Mouse (Mus musculus): ENCODE data around the gene Padi4. TPM values are rescaled to one million over a fixed set of nuclear protein-coding genes. Genes with fewer than 3 reads are reported as not detected.
A peak's percentile ranks its signal among the peaks of the same experiment; 100 is the strongest.

Gene Padi4
- polyA plus RNA-seq, 1 experiment from 2014 or later = 0.08 TPM

GRCm38 (mm10) chr4:140755811-140756210 lies 18.2 kb downstream of the Padi4 start:
- no peaks in the 10 kb centered on the region for H3K9me3 ChIP-seq (replicated peaks)
- H3K4me3 ChIP-seq = no peak overlapping the region
- H3K27me3 ChIP-seq (ENCODE audit: low read depth, poor library complexity, severe bottlenecking) = peaks cover 10% of the 10 kb centered on the region; the same call in 1 of the 2 replicates
- DNase-seq (ENCODE audit: low spot score) = no peak
- no peak overlapping the region for H3K27ac ChIP-seq
- H3K4me1 ChIP-seq = peaks cover 44% of the 10 kb centered on the region
- H3K36me3 ChIP-seq = no peaks in the 10 kb centered on the region
- 80% methylated on average over 3 of the region's 3 CpGs for WGBS

- H3K27me3 ChIP-seq (ENCODE audit: low read depth, poor library complexity, severe bottlenecking) = peaks cover 24% of the 10 kb centered on the region; the same call in 1 of the 2 replicates
- no peak for DNase-seq (ENCODE audit: low spot score)
- no peaks in the 10 kb centered on the region for H3K36me3 ChIP-seq
- H3K4me1 ChIP-seq = peaks cover 46% of the 10 kb centered on the region
- H3K4me3 ChIP-seq = no peak overlapping the region
- peak overlapping the region; percentile 44 for H3K27ac ChIP-seq
- 57% methylated on average over 7 of the region's 7 CpGs for WGBS
- H3K9me3 ChIP-seq (replicated peaks) = no peaks in the 10 kb centered on the region
Observed at GRCm38 (mm10) chr4:140753366-140753765, 20.7 kb downstream of the Padi4 start.

- WGBS = 14% methylated on average over 19 of the region's 19 CpGs
- peaks cover 40% of the 10 kb centered on the region for H3K27me3 ChIP-seq (ENCODE audit: low read depth, poor library complexity, severe bottlenecking)
- H3K4me3 ChIP-seq = peak overlapping the region; percentile 16; the same call in 1 of the 2 replicates
- H3K4me1 ChIP-seq = peaks cover 27% of the 10 kb centered on the region
- H3K36me3 ChIP-seq = no peaks in the 10 kb centered on the region
- no peak overlapping the region for H3K27ac ChIP-seq
- DNase-seq (ENCODE audit: low spot score) = peak; percentile 55
- H3K9me3 ChIP-seq (replicated peaks) = no peaks in the 10 kb centered on the region
Observed at GRCm38 (mm10) chr4:140750328-140750727, 23.7 kb downstream of the Padi4 start.

- Histone ChIP-seq H3K4me3 (no peak overlapping the region), H3K9me3 (replicated peaks) (no peaks in the 10 kb centered on the region), H3K27me3 (ENCODE audit: low read depth, poor library complexity, severe bottlenecking) (peaks cover 40% of the 10 kb centered on the region), H3K4me1 (peaks cover 22% of the 10 kb centered on the region), H3K27ac (no peak overlapping the region), H3K36me3 (no peaks in the 10 kb centered on the region)
- no peak for DNase-seq (ENCODE audit: low spot score)
- WGBS = 25% methylated on average over 12 of the region's 12 CpGs
Observed at GRCm38 (mm10) chr4:140747978-140748377, 26.1 kb downstream of the Padi4 start.

GRCm38 (mm10) chr4:140744654-140745053 lies 29.4 kb downstream of the Padi4 start:
- no peak overlapping the region for H3K4me3 ChIP-seq
- no peak overlapping the region for H3K27ac ChIP-seq
- 17% methylated on average over 3 of the region's 3 CpGs for WGBS
- DNase-seq (ENCODE audit: low spot score) = no peak
- H3K27me3 ChIP-seq (ENCODE audit: low read depth, poor library complexity, severe bottlenecking) = peaks cover 18% of the 10 kb centered on the region
- peaks cover 19% of the 10 kb centered on the region for H3K4me1 ChIP-seq
- no peaks in the 10 kb centered on the region for H3K9me3 ChIP-seq (replicated peaks)
- no peaks in the 10 kb centered on the region for H3K36me3 ChIP-seq

- 56% methylated on average over 4 of the region's 4 CpGs for WGBS
- no peak overlapping the region for H3K27ac ChIP-seq
- no peak overlapping the region for H3K4me3 ChIP-seq
- no peak for DNase-seq (ENCODE audit: low spot score)
- peaks cover 14% of the 10 kb centered on the region for H3K27me3 ChIP-seq (ENCODE audit: low read depth, poor library complexity, severe bottlenecking)
- H3K4me1 ChIP-seq = peaks cover 17% of the 10 kb centered on the region
- no peaks in the 10 kb centered on the region for H3K36me3 ChIP-seq
- H3K9me3 ChIP-seq (replicated peaks) = no peaks in the 10 kb centered on the region
Observed at GRCm38 (mm10) chr4:140743086-140743485, 30.9 kb downstream of the Padi4 start.

- H3K36me3 ChIP-seq = no peaks in the 10 kb centered on the region
- no peak within 1 kb of the TSS for H3K4me3 ChIP-seq
- no peak for DNase-seq (ENCODE audit: low spot score)
- WGBS = 81% methylated on average over 2 of the region's 2 CpGs
- peaks cover 12% of the 10 kb centered on the region for H3K4me1 ChIP-seq
- H3K27ac ChIP-seq = no peak within 1 kb of the TSS
- H3K9me3 ChIP-seq (replicated peaks) = no peaks in the 10 kb centered on the region
- peaks cover 8% of the 10 kb centered on the region for H3K27me3 ChIP-seq (ENCODE audit: low read depth, poor library complexity, severe bottlenecking)
Observed at GRCm38 (mm10) chr4:140742543-140742942, 31.5 kb downstream of the Padi4 start, which contains the start of gene Padi6. Gene Padi6 (minus strand): TSS chr4:140742643.

- WGBS = 86% methylated on average over 6 of the region's 6 CpGs
- Histone ChIP-seq H3K9me3 (replicated peaks) (no peaks in the 10 kb centered on the region), H3K27ac (no peak overlapping the region), H3K27me3 (ENCODE audit: low read depth, poor library complexity, severe bottlenecking) (no peaks in the 10 kb centered on the region), H3K36me3 (no peaks in the 10 kb centered on the region), H3K4me1 (peaks cover 12% of the 10 kb centered on the region), H3K4me3 (no peak overlapping the region)
- DNase-seq (ENCODE audit: low spot score) = no peak
Observed at GRCm38 (mm10) chr4:140741401-140741800, 32.6 kb downstream of the Padi4 start.

- no peaks in the 10 kb centered on the region for H3K27me3 ChIP-seq (ENCODE audit: low read depth, poor library complexity, severe bottlenecking)
- no peaks in the 10 kb centered on the region for H3K36me3 ChIP-seq
- no peak overlapping the region for H3K4me3 ChIP-seq
- no peaks in the 10 kb centered on the region for H3K9me3 ChIP-seq (replicated peaks)
- peaks cover 12% of the 10 kb centered on the region for H3K4me1 ChIP-seq
- H3K27ac ChIP-seq = no peak overlapping the region
- WGBS = 90% methylated on average over 11 of the region's 11 CpGs
- no peak for DNase-seq (ENCODE audit: low spot score)
Observed at GRCm38 (mm10) chr4:140740655-140741054, 33.4 kb downstream of the Padi4 start.

GRCm38 (mm10) chr4:140732871-140733270 lies 41.2 kb downstream of the Padi4 start:
- no peaks in the 10 kb centered on the region for H3K36me3 ChIP-seq
- 69% methylated on average over 7 of the region's 7 CpGs for WGBS
- H3K4me1 ChIP-seq = no peaks in the 10 kb centered on the region

GRCm38 (mm10) chr4:140731654-140732053 lies 42.4 kb downstream of the Padi4 start:
- Histone ChIP-seq H3K4me3 (no peak overlapping the region), H3K27ac (no peak overlapping the region), H3K9me3 (replicated peaks) (no peaks in the 10 kb centered on the region), H3K27me3 (ENCODE audit: low read depth, poor library complexity, severe bottlenecking) (no peaks in the 10 kb centered on the region), H3K4me1 (no peaks in the 10 kb centered on the region), H3K36me3 (peaks cover 8% of the 10 kb centered on the region)
- no peak for DNase-seq (ENCODE audit: low spot score)
- WGBS = 85% methylated on average over 4 of the region's 4 CpGs

More at GRCm38 (mm10) chr4:140732871-140733270, 41.2 kb downstream of the Padi4 start:
- Histone ChIP-seq H3K27ac (no peak overlapping the region), H3K27me3 (ENCODE audit: low read depth, poor library complexity, severe bottlenecking) (no peaks in the 10 kb centered on the region), H3K4me3 (no peak overlapping the region), H3K9me3 (replicated peaks) (no peaks in the 10 kb centered on the region)
- no peak for DNase-seq (ENCODE audit: low spot score)

GRCm38 (mm10) chr4:140726907-140727306 lies 47.1 kb downstream of the Padi4 start:
- 87% methylated on average over 12 of the region's 12 CpGs for WGBS

GRCm38 (mm10) chr4:140724739-140725138 lies 49.3 kb downstream of the Padi4 start:
- peaks cover 9% of the 10 kb centered on the region; the same call in 1 of the 2 replicates for H3K4me1 ChIP-seq
- H3K27ac ChIP-seq = 0 out of 2 replicates have a peak overlapping the region, but pooled peaks have one; percentile 0
- 82% methylated on average over 6 of the region's 6 CpGs for WGBS
- peaks cover 76% of the 10 kb centered on the region for H3K36me3 ChIP-seq
- H3K4me3 ChIP-seq = no peak overlapping the region
- H3K27me3 ChIP-seq (ENCODE audit: low read depth, poor library complexity, severe bottlenecking) = no peaks in the 10 kb centered on the region
- no peak for DNase-seq (ENCODE audit: low spot score)
- no peaks in the 10 kb centered on the region for H3K9me3 ChIP-seq (replicated peaks)

More at GRCm38 (mm10) chr4:140726907-140727306, 47.1 kb downstream of the Padi4 start:
- Histone ChIP-seq H3K9me3 (replicated peaks) (no peaks in the 10 kb centered on the region), H3K27ac (no peak overlapping the region), H3K36me3 (peaks cover 54% of the 10 kb centered on the region), H3K4me1 (peaks cover 9% of the 10 kb centered on the region; the same call in 1 of the 2 replicates), H3K4me3 (no peak overlapping the region), H3K27me3 (ENCODE audit: low read depth, poor library complexity, severe bottlenecking) (no peaks in the 10 kb centered on the region)
- no peak for DNase-seq (ENCODE audit: low spot score)

GRCm38 (mm10) chr4:140723801-140724200 lies 50.2 kb downstream of the Padi4 start:
- peaks cover 85% of the 10 kb centered on the region for H3K36me3 ChIP-seq
- no peaks in the 10 kb centered on the region for H3K27me3 ChIP-seq (ENCODE audit: low read depth, poor library complexity, severe bottlenecking)
- H3K4me3 ChIP-seq = no peak overlapping the region
- H3K4me1 ChIP-seq = peaks cover 9% of the 10 kb centered on the region; the same call in 1 of the 2 replicates
- no peaks in the 10 kb centered on the region for H3K9me3 ChIP-seq (replicated peaks)
- H3K27ac ChIP-seq = no peak overlapping the region; the same call in 1 of the 2 replicates
- DNase-seq (ENCODE audit: low spot score) = peak; percentile 71
- WGBS = 58% methylated on average over 5 of the region's 5 CpGs
